Mouse (Mus musculus): ENCODE data around the gene Sdad1.

DNA sequence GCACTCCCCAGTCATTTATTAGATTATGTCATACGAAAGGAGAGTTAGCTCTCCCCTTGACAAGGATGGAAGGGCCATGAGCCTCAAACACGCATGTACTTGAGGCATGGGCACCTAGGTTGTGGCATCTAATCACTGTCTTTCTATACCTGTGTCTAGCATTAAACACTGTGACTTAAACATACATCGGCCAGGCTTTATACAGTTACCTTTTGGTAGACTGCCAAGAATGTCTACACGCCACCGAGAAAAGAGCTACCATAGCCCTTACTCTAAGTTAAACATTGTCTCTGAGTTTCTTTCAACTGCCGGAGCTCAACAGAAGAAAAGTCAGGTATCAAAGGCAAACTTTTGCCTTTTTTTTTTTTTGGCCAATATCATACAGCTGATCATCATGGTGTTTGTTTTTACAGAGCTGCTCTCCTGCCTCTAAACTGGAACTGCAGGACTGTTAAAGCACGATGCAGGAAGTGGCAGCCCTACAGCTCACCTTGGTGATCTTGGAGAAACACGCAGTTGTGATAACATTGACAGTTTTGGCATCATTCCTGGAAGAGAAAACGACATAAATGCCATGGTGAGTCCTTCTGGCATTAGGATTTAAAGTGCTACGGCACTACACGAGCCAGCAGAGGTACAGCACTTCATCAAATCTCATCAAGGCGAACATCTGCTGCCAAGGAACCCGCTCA lies 8.0 kb downstream of the Sdad1 start:
- no peak for TF ChIP-seq CTCF (IDR thresholded peaks at IDR 0.05; ENCODE audit: borderline replicate concordance, insufficient read depth, low read depth, low read length)
- no peak for TF ChIP-seq POLR2A (IDR thresholded peaks at IDR 0.05; ENCODE audit: borderline replicate concordance, insufficient read depth, low read length)

Measured in cerebellum, adult 2 months (tissue).